Mouse (Mus musculus) heart, adult 18-20 months (tissue): ENCODE measurements around the gene Hcn4. TPM values are rescaled to one million over a fixed set of nuclear protein-coding genes. Genes with fewer than 3 reads are reported as not detected.

Source experiments
- DNase-seq, 2 experiments: peaks; one replicate each; pipeline ENCODE4 v3.0.0; 2021 to 2022; ENCODE audit warnings: mixed read lengths in 1 of 2
- long read RNA-seq, 2 experiments: library from polyadenylated mRNA; stranded (forward); transcript quantifications; one replicate each; pipeline ENCODE4 v2.0.0; 2021
- total RNA-seq, 2 experiments: library from RNA; stranded (reverse); gene quantifications; 2 replicates each; pipeline ENCODE4 v1.2.3; 2021

Gene Hcn4
- total RNA-seq = 1 to 10 TPM; 6.6 to 6.8 TPM
- long read RNA-seq, experiment 1, partial matches to known transcripts = 0 of 3 reads
- long read RNA-seq, experiment 1, other reads (novel, unspliced or antisense) = 3 of 3 reads
- long read RNA-seq, experiment 2, partial matches to known transcripts = 0 of 1 reads
- long read RNA-seq, experiment 2, other reads (novel, unspliced or antisense) = 1 of 1 reads

GRCm38 (mm10) chr9:58823139-58823917 lies at the start of gene Hcn4:
TSS of gene Hcn4 (plus strand) at chr9:58823412.
- no peak for DNase-seq

- DNase-seq = no peak
These were observed 48.5 kb upstream of the Hcn4 start for GRCm38 (mm10) chr9:58774761-58775160.

GRCm38 (mm10) chr9:58775363-58775762 lies 47.8 kb upstream of the Hcn4 start:
- DNase-seq = peak in 1 of 2 experiments; percentile 10

GRCm38 (mm10) chr9:58789476-58789875 lies 33.7 kb upstream of the Hcn4 start:
- no peak for DNase-seq

GRCm38 (mm10) chr9:58798155-58798554 lies 25.1 kb upstream of the Hcn4 start:
- DNase-seq = peak; percentile 13 to 33

- DNase-seq = no peak
These were observed 21.8 kb upstream of the Hcn4 start for GRCm38 (mm10) chr9:58801441-58801840.

- no peak for DNase-seq
These were observed 20.9 kb upstream of the Hcn4 start for GRCm38 (mm10) chr9:58802294-58802693.

- no peak for DNase-seq
These were observed 20.4 kb upstream of the Hcn4 start for GRCm38 (mm10) chr9:58802802-58803201.

- DNase-seq = peak; percentile 72 to 75
These were observed 17.5 kb upstream of the Hcn4 start for GRCm38 (mm10) chr9:58805601-58806318.

- DNase-seq = no peak
These were observed 12.0 kb upstream of the Hcn4 start for GRCm38 (mm10) chr9:58811171-58811570.

- DNase-seq = no peak
These were observed 7.5 kb upstream of the Hcn4 start for GRCm38 (mm10) chr9:58815552-58816260.

- no peak for DNase-seq
These were observed 6.8 kb upstream of the Hcn4 start for GRCm38 (mm10) chr9:58816458-58816857.

- DNase-seq = peak; percentile 58 to 82
These were observed 5.5 kb upstream of the Hcn4 start for GRCm38 (mm10) chr9:58817676-58818075.

GRCm38 (mm10) chr9:58822431-58823091 lies 651 bp upstream of the Hcn4 start:
- peak; percentile 46 for DNase-seq

GRCm38 (mm10) chr9:58823918-58824215 lies 655 bp downstream of the Hcn4 start:
- no peak for DNase-seq

- DNase-seq = no peak
These were observed 6.4 kb downstream of the Hcn4 start for GRCm38 (mm10) chr9:58829627-58830026.

- no peak for DNase-seq
These were observed 9.7 kb downstream of the Hcn4 start for GRCm38 (mm10) chr9:58832939-58833338.

- DNase-seq = no peak
These were observed 14.0 kb downstream of the Hcn4 start for GRCm38 (mm10) chr9:58837174-58837573.

GRCm38 (mm10) chr9:58838504-58838903 lies 15.3 kb downstream of the Hcn4 start:
- DNase-seq = no peak

- DNase-seq = peak in 1 of 2 experiments; percentile 58
These were observed 18.4 kb downstream of the Hcn4 start for GRCm38 (mm10) chr9:58841655-58842054.

GRCm38 (mm10) chr9:58844597-58844996 lies 21.4 kb downstream of the Hcn4 start:
- no peak for DNase-seq

- DNase-seq = no peak
These were observed 23.8 kb downstream of the Hcn4 start for GRCm38 (mm10) chr9:58847008-58847407.
